Mouse (Mus musculus) liver (tissue): ENCODE measurements around the gene Slc35d1.

Experiments used
- DNase-seq: peaks from one replicate; pipeline ENCODE4 v3.0.0-alpha.2; 2020; ENCODE audit warnings: mixed read lengths

Slc35d1 gene

DNA sequence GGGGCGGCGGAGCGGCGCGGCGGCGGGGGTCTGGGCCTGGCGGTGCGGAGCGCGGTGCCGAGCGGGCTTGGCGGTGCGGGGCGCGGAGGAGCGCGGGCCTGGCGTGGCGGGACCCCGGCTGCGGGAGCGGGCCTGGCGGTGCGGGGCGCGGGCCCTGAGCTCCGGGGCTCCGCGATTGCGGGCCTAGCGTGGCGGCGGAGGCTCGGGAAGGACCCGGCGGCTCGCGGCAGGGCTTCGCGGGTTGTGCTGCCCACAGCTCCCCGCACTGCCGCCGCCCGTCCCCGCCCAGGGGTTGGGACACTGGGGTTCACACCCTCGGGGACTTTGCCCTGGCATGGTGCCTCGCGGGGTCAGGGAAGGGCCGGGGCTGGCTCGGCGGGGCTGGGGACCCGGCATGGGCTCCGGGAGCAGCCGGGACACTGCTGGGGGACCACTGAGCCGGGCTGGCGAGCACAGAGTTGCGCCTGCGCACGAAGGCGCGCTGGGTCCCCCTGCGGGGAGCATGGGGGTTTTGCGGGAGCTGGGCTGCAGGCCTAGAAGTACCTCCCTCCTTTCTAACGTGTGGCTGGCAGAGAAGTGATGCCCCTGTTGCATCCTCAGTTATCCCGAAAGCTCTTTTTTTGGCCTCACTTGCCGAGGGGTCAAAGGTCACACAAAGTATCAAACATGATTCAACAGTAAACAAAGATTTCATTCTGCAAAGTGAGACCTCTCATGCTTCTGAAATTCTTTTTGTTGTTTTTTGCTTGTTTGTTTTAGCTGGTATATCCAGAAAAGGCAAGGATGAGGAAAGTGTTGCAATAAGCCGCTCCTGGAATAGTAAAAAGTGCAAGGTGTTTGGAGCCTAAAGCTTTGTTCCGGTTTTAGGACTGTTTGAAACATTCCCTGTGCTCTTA is at the start of gene Slc35d1:
Gene Slc35d1, minus strand, starts transcription at position 240 of the 896 bp plus-strand sequence.
- DNase-seq: peak; percentile 83

DNA sequence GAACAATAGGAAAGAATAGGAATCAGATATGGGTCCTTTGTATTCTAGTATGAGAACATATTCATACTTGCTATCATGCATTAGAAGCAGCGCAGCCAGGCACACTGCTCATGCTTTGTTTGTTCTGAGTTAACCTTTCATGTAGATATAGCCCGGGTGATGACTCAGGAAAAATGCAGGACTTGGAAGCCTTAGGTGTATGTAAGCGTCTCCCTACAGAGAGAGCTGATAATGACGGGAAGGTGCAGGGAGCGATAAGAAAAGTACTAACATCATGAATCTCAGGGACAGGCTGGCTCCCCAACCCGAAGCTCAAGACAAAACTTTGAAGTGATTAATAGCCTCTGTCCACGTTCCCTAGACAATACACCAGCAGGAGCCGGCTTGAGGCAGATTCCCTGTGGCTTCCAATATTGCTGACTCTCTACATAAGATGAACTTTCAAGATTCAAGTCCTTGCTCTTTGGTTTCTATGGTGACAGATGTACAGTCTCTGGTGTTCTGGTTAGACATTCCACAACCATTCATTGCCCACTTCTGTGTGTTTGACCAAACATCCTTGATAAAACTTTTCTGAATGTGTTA is 48.9 kb upstream of the Slc35d1 start:
- DNase-seq: no peak

DNA sequence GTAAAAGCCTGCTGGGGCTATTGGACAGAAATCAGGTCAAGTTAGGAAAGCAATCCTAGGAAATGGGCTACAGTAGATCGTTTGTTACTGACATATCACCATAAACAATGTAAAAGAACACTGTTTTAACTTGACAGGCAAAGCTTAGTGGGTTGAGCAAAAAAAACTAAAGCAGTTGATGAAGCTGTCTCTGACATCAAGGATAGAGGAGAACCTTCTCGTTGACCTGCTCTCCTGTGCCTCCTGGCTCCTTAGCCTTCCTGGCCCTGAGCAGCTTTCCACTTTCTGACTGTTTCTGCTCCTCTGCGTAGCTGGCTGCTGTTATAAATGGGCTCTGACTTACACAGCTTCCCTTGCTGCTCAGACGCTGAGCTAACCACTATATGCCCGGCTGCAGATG is 48.4 kb upstream of the Slc35d1 start:
- no peak for DNase-seq

DNA sequence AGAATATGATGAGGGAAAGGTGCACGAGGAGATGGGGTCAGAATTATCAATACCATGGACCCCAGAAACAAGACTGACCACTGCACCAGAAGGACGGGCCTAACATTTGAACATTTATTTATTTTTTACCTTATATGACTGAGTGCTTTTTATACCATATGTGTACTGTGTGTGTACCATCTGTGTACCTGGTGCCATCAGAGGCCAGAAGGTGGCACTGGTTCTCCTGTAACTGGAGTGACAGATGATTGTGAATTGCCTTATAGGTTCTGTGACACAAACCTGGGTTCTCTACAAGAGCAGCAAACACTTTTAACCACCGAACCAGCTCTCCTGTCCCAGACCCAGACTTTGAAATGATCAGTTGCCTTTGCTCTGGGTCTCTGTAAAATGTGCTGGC is 43.9 kb upstream of the Slc35d1 start:
- no peak for DNase-seq

DNA sequence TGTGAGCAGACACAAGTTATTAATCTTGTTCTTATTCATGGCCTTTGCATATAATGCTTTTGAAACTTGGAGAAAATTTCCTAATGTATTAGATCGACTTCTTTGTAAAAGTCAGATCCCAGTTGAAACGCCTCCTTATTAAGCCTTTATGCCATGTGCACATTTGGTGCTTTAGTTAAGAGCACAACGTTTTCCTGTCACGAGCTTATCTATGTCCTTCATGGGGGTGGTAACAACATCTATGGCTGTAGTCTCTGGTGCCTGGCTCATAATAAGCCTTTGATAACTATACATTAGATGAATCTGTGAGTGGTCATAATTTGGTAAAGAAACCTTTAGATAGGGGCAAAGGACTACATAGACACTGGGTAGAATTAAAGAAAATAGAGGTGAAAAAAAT is 38.9 kb upstream of the Slc35d1 start:
- DNase-seq: no peak

DNA sequence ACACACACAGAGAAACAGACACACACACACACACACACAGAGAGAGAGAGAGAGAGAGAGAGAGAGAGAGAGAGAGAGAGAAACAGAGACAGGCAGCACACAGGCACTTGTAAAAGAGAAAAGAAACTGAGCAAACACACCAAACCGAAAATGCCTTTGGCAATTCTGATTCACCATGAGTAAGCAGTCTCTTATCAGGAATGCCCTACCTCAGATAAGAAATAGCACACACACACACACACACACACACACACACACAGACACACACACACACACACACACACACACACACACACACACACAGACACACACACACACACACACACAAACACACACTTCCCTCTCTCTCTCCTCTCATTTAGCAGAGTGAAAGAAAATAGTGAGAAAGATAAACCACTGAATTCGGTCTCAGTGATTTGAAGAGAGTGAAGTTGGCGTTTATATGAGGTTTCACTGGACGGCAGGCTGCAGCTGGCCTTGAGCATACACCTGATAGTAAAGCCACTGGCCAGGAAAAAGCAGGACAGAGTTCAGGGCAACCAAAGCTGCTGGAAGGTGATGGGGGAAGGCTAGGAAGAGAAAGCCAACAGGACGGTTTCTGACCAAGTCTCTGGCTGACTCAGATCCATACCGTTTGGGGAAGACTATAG is 34.6 kb upstream of the Slc35d1 start:
- DNase-seq: no peak

DNA sequence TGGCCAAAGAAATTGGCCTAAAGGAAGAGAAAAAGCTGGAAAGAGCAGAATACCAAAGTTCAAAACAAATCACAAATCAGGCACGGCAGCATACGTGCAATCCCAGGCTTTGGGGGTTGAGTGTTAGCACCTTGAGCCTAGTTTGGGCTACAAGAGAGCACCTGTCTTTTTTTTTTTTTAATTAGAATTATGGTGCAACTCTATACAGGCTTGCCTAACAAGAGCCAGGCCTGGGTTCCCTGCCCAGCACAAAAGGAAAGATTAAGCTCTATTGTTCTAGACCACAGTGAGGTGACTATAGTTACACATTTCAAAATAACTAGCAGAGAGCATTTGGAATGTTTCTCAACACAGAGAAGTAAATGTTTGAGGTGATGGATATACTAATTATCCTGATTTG is 32.8 kb upstream of the Slc35d1 start:
- no peak for DNase-seq

DNA sequence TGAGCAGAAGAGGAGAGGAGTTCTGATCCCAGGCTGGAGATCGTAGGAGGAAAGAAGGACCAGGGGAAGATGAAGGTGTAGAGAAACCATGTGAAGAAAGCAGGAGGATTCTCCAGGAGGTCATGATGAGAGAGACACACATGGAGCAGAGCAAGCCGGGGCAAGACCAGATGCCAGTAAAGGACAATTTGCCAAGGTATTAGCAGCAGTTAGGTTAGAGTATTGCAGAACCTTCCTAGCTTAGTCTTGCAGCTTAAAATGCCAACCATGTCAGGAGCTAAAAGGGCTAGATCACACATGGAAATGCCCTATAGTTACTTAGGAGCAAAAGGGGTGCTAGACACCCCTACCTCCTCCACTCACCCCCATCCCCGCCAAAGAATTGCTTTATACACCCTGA is 32.3 kb upstream of the Slc35d1 start:
- DNase-seq: no peak

DNA sequence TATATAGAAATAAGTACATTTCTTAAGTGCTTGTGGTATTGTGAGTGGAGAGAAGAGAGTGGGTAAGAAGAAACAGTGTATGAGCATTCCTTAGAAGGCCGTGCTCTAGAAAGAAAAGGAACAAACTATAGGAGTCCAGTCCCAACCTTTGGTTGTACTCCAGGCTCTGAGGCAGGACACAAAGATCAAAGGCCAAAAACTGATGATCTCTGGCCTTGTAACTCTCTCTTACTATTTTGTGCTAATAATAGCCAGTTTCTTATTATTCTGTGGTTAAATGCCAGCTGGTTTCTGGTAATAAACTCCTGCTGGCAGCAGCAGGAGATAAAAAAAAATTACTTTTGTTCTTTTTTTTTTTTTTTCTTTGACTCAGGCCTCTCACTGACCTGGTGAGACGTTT is 17.2 kb upstream of the Slc35d1 start:
- no peak for DNase-seq

DNA sequence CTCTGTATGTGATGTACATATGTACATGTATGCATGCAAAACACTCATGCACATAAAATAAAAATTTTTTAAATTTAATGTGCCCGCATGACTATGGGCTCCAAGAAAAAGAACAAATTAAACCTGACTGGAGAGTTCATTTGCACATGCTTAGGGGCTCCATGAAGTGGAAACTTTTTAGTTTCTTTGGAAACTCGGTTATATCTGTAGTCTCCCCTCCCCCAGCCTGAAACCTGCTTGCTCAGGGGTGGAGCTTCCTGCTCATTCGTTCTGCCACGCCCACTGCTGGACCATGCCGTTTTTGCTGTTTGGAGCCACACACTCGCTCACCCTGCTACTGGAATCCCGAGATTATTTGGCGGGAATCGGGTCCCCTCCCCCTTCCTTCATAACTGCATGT is 7.9 kb upstream of the Slc35d1 start:
- DNase-seq: peak; percentile 19

DNA sequence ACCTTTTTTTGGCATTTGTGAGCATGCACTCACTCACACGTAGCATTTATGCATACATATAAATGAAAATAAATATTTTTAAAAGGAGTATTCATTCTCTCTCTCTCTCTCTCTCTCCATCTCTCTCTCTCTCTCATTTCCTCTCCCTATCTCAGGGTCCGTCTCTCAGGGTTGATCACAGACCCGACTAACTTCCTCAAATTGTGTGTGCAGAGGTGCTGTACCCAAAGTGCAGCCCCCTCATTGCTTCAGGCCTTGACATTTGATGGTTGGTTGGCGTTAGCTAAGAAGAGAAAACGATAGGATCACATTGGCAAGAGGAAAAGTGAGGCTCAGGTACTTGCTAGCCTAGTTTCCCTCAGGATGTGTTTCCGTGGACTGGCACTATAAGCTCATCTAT is 6.8 kb upstream of the Slc35d1 start:
- DNase-seq: no peak

DNA sequence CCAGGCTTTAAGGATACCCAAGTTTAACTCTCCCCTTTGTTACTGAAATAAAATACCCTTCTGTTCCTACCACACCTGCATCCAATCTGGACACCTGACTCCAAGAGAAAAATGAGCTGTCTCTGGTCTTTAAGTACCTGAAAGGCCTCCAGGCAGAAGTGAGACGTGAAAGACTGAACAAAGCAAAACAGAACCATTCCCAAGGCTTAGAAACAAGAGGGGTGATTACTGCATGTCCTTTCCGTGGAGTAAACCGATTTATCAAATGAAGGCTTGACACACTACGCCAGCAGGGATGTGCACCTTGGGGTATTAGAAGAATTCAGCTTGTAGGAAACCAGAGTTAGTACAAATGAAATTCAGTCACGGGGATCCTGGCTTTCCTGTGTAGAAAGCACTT is 4.0 kb upstream of the Slc35d1 start:
- no peak for DNase-seq

DNA sequence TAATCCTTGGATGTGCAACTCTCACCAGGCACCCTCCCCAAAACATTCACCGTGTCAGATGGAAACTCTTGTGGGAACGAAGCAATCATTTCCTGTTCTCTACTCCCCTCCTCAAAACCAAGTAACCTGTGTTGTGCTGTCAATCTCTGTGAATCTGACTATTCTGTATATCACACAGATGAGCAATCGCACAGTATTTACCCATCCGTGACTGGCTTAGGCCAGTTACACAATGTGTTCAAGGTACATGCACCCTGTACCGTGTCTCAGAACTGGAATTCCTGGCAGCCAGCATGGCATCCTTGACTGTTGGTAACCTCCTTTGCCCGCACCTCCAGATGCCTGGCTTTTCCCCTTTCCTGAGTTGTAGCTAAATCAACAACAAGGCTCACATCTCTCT is 1.1 kb upstream of the Slc35d1 start:
- DNase-seq: no peak

DNA sequence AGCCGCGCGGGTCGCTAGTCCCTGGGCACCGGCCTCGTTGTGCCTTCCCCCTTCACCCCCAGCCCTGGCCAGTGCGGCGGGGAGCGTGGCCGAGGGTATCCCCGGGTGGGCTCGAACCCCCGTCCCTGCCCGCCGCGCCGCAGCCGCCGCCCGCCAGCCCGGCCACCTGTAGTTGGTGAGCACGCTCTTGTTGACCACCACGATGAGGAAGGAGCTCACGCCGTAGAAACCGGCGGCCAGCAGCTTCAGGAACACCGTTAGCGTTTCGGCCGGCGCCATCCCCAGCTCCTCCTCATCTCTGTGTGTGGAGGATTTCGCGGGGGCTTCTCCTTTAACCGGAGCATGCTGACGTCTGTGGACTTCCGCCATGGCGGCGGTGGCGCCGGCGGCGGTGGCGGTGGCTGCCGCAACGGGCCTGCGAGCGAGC is 453 bp downstream of the Slc35d1 start:
- peak; percentile 65 for DNase-seq

DNA sequence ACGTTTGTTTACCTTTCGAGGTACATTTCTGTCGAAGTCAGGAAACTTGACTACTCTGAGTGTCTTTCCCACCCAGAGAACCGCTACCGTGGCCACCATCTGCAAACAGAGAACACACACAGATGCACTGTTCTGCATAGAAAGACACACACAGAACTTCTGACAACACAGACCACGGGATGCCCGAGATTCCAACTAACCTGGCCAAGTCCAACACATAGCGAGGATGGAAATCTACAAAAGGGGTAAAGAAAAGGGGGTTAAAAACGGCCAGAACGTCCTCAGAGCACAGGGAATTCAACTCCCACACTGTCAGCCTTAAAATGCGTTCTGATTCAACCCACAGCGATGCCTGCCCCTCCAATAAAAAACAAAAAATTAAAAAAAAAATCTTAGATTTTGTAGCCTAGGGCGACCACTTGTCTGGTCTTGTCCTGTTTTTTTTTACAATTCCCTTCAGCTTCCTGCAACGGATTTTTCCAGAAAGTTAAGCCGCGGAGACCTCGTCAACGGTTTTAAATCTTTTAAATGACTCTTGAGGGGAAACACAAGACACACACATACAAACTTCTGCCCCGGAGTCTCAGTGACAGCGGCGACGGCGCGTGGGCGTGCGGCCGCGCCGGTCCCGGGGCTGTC is 986 bp downstream of the Slc35d1 start:
- no peak for DNase-seq

DNA sequence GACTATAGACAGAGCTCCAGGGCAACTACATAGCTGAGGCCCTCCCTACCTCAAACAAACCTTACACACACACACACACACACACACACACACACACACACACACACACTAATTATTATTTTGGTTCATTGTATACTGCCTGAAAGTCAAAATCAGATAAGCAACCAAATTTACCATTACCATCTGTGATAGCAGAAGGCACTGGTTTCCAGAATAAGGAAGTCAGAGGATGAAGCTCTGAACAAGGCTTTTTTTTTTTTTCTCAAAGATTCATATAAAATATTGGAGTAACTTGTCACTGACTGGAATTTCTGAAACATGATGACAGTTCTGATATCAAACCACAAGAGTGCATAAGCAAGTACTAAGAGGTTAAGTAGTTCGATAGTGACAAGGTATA is 6.4 kb downstream of the Slc35d1 start:
- DNase-seq: no peak

DNA sequence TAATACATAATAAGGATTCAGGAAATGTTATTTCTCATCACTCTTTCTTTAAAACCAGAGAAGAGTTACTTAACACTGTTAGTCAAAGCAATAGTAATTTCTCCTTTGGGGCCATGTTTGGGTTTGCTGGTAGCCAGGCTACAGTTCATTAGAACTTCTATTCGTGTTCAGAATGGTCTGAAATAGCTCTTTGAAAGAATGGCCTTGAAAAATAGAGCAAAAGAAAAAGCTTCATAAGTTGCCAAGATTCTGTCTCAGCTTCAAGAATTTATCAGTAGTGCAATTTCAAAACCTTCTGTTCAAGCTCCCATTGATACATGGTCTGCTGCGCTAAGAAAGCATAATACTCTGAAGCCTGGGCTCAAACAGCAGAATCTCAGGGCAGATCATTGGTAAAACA is 11.3 kb downstream of the Slc35d1 start:
- DNase-seq: no peak

DNA sequence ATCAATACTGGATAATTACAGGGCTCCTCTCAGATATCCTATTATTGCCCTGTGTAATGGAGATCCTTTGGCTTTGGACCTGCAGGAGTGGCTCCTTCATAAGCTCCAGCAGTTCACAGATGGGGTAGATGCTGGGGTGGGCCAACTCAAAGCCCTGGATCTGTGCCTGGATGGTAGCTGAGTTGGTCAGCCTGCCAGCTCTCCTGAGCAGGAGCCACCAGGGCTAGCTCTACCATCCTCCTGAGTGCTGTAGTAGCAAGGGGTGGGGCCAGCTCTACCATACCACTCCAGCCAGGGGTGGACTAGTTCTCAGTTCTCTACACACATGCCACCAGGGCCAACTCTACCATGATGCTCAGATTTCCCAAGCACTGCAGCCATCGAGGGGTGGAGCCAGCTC is 14.9 kb downstream of the Slc35d1 start:
- DNase-seq: no peak

DNA sequence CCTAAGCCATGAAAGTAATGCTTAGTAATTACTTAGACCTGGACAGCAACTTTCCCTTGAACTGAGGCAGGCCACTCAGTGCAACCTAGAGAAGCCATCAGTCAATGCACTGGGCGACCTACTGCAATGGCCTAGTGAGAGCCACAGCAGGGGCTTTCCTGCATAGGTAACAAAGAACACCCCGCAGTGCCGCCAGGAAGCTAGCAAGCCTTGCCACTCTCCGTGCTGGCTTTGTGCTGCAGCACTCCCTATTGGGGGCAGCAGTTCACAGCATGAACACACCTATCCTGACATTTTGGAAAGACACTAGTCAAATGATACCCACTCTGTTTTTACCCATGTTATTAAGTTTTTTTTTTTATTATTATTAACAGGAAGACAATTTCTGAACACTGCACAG is 15.9 kb downstream of the Slc35d1 start:
- no peak for DNase-seq

DNA sequence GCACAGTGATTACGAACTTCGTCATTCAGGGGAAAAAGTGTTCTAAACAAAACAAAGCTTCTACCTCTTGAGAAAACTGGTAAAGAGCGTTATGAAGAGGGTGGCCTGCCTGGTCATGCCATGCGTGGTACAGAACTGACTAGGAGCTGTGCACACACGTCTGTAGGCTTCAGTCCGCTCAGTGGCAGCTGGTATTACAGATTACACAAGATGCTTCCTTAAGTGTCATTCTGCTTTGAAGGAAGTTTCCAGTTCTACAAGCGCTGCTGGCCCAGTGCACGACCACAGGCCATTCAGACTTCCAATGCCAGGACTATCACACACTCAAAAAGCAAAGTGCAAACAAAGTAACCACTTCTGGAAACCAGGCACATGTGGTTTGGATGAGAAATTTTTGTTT is 17.6 kb downstream of the Slc35d1 start:
- no peak for DNase-seq

DNA sequence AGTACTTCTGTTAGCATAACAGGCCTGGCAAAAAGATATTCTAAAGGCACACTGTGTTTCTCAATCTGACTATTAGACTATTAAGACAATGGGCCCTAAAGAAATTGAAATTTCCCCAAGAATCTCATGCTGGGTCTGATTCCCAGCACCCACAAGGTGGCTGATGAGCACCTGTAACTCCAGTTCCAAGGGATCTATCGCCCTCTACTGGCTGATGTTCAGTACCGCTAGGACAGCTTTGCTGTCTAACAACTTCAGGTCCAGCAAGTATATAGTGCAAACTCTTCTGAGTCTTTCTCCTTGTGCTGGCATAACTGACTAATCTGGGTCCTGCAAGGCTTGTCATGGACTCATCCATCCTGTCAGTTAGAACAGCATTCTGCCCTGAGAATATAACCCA is 22.5 kb downstream of the Slc35d1 start:
- DNase-seq: no peak

DNA sequence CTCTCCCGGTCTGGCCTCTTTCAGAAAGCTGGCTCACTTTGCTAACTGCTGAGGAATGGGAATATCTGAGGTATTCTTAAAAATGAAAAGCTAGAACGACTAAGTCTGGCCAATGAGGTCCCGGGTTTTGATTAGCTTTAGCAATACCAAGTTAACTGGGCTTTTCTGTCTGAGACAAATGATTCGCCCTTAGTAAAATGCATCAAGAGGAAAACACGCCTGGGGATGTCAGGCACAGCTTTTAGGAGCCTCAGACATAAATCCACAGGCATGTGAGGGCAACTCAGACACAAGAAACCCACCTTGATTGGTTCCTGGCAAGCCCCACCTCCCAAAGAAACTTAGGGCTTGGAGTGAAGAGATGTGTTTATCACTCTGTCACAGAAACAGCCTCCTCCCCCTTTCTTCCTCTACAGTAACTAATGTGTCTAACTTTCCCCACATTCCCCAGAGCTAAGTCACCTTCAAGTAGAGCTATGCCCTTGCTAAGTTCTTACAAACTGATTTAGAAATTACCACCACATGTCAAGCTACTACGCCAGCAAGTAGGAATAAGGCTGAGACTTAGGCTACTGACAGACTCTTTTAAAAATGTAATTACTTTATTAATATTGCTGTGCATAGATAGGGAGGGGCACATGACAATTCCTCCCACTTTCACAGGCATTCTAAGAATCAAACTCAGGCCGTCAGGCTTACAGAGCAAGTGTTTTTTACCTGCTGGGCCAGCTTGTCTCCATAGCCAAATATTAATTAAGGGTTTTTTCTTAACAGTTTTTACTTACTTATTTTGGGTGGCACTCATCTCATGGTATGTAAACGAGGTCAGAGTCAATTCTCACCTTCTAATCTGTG is 26.0 kb downstream of the Slc35d1 start:
- peak; percentile 73 for DNase-seq
